Mouse (Mus musculus) kidney, adult 2 months (tissue): ENCODE data around the gene Mef2d.

Source experiments
- CTCF ChIP-seq: fragments of 200-500 bp; conservative IDR thresholded peaks from 2 replicates; pipeline ENCODE4 v1.5.1; 2011; ENCODE audit warnings: low read depth, mild to moderate bottlenecking, control low read depth, low read length, moderate library complexity, mixed read lengths; ENCODE audit not compliant: insufficient read depth, insufficient read length
- POLR2A ChIP-seq: fragments of 200-500 bp; IDR thresholded peaks from one replicate; pipeline ENCODE4 v1.6.1; 2011; ENCODE audit warnings: low read depth, low read length, control low read depth

DNA sequence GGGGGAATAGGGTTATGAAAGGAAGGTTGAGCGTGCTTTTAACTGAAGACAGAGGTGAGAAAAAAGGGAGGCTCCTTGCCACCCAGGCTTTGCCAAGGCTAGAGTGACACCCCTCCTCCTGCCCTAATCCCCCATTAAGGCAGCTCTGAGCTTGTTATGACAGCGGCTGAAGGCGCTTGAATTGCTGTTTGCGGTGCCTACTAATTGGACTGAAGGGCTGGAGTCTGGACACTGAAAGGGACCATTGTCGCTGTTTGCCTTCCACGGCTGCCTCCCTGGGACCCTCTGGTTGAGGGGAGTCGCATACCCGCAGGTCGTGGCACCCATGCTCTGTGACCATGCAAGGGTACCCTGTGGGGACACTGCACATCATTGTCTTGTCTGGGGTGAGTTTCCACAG is 77.8 kb downstream of the Mef2d start:
- TF ChIP-seq CTCF (no peak), POLR2A (no peak)
